Mouse (Mus musculus): Measurements from ENCODE around the gene Aox3.
A peak's percentile ranks its signal among the peaks of the same experiment; 100 is the strongest.

Aox3 gene

GRCm38 (mm10) chr1:58112880-58113279 lies at the start of gene Aox3:
Gene Aox3, plus strand, starts transcription at chr1:58113130.
- ATAC-seq (ENCODE audit: insufficient number of reproducible peaks, low FRiP score, low TSS enrichment), result peak; percentile 82

GRCm38 (mm10) chr1:58065151-58065550 lies 47.8 kb upstream of the Aox3 start:
- no peak for ATAC-seq (ENCODE audit: insufficient number of reproducible peaks, low FRiP score, low TSS enrichment)

GRCm38 (mm10) chr1:58065606-58066005 lies 47.3 kb upstream of the Aox3 start:
- no peak for ATAC-seq (ENCODE audit: insufficient number of reproducible peaks, low FRiP score, low TSS enrichment)

DNA sequence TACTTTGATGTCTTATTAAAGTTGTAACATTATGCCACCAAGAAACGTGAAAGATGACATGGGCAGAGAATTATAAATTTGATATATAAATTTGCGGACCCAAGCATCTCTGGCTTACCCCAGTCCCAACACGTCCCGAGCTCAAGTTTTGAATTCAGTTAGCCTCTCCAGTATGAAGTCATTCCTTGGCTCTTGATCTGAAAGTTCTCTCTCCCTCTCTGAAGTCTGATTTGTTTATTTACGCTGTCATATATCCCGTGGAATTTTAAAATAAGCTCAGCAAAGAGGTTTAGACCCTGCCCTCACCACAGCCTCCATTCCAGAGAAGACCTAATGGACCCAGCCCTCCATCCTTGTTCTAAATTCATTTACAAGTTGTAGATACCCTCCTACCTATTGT lies 43.7 kb upstream of the Aox3 start:
- no peak for ATAC-seq (ENCODE audit: insufficient number of reproducible peaks, low FRiP score, low TSS enrichment)

DNA sequence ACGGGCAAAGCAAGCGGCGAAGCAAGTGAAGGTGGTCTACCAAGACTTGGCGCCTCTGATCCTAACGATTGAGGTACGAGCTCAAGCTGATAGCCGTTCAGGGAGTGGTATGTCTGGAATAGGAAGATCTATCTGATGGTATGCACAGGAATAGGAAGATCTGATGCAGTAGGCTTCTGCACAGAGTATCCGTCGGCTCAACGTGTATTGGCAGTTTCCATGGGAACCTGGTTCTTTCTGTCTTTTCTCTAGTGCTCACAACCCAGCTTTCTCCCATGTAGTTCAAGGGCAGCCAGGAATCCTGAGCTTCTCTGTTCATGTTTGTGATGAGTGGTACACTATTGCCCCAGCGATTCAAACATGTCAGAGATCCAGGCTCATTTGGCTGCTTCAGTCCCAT lies 42.8 kb upstream of the Aox3 start:
- ATAC-seq (ENCODE audit: insufficient number of reproducible peaks, low FRiP score, low TSS enrichment), result no peak

DNA sequence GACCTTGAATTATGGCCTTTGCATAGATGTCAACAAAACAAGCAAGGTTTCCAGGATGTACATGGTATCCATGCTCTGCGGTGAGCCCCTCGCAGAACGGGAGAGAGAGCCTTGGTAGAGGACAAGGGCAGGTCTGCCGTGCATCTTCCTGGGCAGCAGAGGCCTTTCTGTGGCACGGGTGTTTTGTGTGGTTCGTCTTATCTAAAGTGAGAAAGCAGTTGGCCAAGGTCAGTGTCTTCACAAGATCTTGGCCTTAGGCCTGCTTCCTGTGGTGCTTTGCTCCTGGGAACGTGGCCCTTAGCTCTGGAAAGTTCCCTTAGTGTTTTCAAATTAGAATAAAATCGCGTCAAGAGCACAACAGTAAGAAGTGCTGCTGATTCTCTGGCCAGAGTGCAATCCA lies 41.9 kb upstream of the Aox3 start:
- ATAC-seq (ENCODE audit: insufficient number of reproducible peaks, low FRiP score, low TSS enrichment), result no peak

DNA sequence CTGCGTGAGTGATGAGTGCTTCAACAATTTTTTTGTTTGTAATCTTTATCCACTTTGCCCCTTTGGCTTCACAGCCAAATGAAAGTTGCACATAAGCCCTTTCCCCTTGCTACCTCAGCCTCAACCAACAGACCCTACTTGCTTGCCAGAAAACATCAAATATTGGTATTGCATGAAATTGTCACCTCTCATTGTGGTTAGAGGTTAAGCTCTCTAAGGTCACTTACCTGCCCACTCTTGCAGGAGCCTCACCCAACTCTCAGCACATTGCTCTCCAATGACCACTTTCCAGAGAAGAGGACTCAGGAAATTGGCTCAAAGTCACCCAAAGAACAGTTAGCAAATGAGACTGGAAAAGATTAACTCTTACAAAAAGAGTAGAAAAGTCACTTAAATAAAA lies 41.4 kb upstream of the Aox3 start:
- no peak for ATAC-seq (ENCODE audit: insufficient number of reproducible peaks, low FRiP score, low TSS enrichment)

DNA sequence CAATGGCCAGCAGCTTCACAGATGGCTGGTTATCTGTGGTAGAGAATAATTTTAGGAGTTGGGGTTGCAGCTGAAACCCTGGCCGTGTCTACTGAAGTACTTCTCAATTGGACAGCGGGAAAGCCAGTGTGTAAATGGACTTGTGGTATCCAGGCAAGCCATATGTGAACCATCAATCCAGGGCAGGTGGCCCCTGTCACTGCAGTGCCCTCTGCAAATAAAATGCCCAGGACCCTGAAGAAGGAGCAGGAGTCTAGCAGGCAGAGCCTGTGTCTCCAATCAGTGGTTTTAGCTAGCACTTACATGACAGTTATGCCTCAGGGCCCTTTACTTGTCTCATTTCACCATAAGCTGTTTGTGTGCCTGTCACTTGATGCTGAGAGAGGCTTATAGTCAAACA lies 40.5 kb upstream of the Aox3 start:
- no peak for ATAC-seq (ENCODE audit: insufficient number of reproducible peaks, low FRiP score, low TSS enrichment)

GRCm38 (mm10) chr1:58072991-58073730 lies 39.8 kb upstream of the Aox3 start:
- no peak for ATAC-seq (ENCODE audit: insufficient number of reproducible peaks, low FRiP score, low TSS enrichment)

DNA sequence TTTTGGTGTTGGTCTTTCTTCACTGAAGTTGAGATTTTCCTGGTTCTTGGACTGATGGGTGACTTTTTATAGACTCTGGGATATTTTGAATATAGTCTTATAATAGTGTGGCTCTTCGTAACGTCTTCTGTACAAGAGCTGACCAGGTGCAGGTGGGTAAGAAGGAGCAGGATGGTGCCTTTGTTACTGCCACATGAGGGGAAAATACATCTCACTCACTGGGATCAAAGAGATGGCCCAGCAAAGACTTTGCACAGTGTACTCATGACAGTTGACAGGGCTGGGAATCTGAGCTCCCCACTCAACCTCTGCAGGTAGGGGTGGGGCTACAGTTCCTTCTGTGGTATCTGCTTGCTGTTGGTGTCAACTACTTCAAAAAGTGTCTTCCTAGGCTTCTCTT lies 38.7 kb upstream of the Aox3 start:
- no peak for ATAC-seq (ENCODE audit: insufficient number of reproducible peaks, low FRiP score, low TSS enrichment)

- ATAC-seq (ENCODE audit: insufficient number of reproducible peaks, low FRiP score, low TSS enrichment), result no peak
These were observed 35.0 kb upstream of the Aox3 start for GRCm38 (mm10) chr1:58077882-58078281.

- ATAC-seq (ENCODE audit: insufficient number of reproducible peaks, low FRiP score, low TSS enrichment), result no peak
These were observed 34.5 kb upstream of the Aox3 start for GRCm38 (mm10) chr1:58078390-58078789.

- ATAC-seq (ENCODE audit: insufficient number of reproducible peaks, low FRiP score, low TSS enrichment), result no peak
These were observed 33.2 kb upstream of the Aox3 start for GRCm38 (mm10) chr1:58079689-58080088.

DNA sequence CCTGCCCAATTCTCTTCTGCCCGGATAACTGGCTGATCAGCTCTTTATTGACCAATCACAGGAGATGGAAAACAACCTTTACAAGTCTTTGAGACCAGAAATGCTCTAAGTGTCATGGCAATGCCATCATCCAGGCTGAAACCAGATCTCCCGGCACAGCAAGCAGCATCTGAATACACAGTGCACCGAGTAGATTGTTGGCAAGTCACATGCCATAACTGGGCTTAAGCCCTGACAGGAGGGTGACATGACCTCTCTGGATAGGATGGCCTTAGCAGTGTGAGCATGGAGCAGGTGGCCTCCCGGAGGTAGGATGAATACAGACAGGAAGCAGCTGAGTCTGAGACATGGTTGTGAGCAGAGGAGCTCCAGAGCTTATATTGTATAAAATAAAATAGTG lies 32.5 kb upstream of the Aox3 start:
- no peak for ATAC-seq (ENCODE audit: insufficient number of reproducible peaks, low FRiP score, low TSS enrichment)

GRCm38 (mm10) chr1:58081356-58081755 lies 31.6 kb upstream of the Aox3 start:
- no peak for ATAC-seq (ENCODE audit: insufficient number of reproducible peaks, low FRiP score, low TSS enrichment)

GRCm38 (mm10) chr1:58089316-58089715 lies 23.6 kb upstream of the Aox3 start:
- ATAC-seq (ENCODE audit: insufficient number of reproducible peaks, low FRiP score, low TSS enrichment), result no peak

DNA sequence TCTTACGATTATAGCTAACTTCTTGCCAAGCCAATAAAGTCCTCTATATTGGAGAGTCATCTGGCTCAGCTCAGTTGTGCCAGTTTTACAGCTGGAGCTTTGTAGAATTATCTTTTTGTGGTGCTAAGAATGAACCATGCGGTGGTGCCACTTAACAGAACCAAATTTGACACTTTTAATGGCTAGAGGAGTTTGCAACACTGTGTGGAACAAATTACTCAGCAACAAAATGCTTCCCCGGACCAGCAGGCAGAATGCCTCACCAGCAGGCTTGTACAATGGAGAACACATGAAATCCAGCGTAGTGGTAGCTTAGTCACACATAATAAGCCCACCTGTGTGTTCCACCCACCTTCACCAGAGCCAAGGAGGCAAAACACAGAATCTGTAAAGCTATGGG lies 22.7 kb upstream of the Aox3 start:
- no peak for ATAC-seq (ENCODE audit: insufficient number of reproducible peaks, low FRiP score, low TSS enrichment)

DNA sequence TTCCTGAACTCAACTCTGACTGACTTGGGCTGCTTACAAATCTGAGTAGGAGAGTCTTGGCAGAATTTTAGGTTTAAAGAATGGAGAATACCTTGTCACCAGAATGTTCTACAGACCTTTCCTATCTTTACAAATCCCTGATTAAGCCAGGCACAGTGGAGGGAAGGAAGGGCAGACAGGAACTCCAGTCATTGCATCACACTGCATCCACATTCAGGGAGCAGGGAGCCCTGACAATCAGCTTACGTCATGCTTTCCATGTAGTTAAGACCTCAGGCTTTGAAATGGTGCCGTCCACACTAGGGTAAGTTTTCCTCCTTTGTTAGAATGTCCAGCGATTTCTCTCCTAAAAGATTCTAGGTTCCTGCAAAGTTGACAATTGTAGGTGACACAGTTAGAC lies 21.7 kb upstream of the Aox3 start:
- ATAC-seq (ENCODE audit: insufficient number of reproducible peaks, low FRiP score, low TSS enrichment), result no peak

GRCm38 (mm10) chr1:58091992-58092560 lies 20.9 kb upstream of the Aox3 start:
- no peak for ATAC-seq (ENCODE audit: insufficient number of reproducible peaks, low FRiP score, low TSS enrichment)

DNA sequence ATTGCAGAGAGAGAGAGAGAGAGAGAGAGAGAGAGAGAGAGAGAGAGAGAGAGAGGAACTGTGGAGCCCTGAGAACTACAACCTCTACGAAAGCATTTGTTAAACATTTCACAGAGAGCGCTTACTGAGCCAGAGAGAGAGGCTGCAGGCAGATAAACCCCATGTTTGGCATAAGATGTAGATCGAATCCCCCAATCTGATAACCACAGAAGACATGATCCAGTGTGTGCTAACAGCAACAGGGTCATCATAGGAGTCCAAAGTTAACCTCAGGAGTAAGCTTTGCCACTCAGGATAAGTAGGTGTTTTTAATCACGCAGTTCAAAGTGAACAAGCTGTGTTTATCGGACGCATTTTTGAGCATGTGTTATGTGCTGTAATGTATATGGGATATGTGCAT lies 15.6 kb upstream of the Aox3 start:
- ATAC-seq (ENCODE audit: insufficient number of reproducible peaks, low FRiP score, low TSS enrichment), result no peak

GRCm38 (mm10) chr1:58099119-58099518 lies 13.8 kb upstream of the Aox3 start:
- no peak for ATAC-seq (ENCODE audit: insufficient number of reproducible peaks, low FRiP score, low TSS enrichment)

- ATAC-seq (ENCODE audit: insufficient number of reproducible peaks, low FRiP score, low TSS enrichment), result no peak
These were observed 11.3 kb upstream of the Aox3 start for GRCm38 (mm10) chr1:58101531-58102146.

All from cerebellum, adult (tissue).